Mouse (Mus musculus): ENCODE results near the gene Cers6. TPM values are rescaled to one million over a fixed set of nuclear protein-coding genes. Genes with fewer than 3 reads are reported as not detected.

The Cers6 gene
- polyA plus RNA-seq, 1 experiment from 2014 or later, result 82.3 TPM

DNA sequence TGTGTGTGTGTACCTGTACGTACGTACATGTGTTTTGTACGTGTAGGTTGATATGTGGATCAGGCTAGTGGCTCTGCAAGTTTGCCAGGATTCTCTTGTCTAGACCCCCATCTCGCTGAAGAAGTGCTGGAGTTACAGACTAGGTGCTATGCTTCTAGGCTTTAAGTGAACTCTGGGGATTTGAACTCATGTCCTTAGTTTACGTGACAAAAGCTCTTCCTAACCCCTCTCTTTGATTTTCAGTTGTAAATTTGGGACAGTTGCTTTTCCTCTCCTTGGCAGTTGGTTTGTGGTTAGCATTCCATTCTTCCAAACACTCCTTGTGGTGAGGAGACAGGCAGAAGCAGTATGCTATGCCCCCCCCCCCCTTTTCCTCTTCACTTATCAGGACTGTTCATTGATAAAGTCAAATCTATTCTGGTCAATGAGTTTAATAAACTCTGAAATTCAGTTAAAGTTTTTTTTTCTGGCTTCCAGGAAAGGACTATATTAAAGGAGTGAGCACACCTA lies 28.5 kb downstream of the Cers6 start:
- Histone ChIP-seq H3K9me3 (ENCODE audit: control insufficient read depth, low read length) (no peaks in the 10 kb centered on the region), H3K27me3 (ENCODE audit: control insufficient read depth, insufficient read depth, low read length) (no peaks in the 10 kb centered on the region), H3K36me3 (ENCODE audit: control insufficient read depth, insufficient read depth, low read length) (no peaks in the 10 kb centered on the region), H3K27ac (ENCODE audit: low read depth, low read length) (no peak overlapping the region), H3K4me3 (ENCODE audit: low read depth, low read length) (no peak overlapping the region), H3K4me1 (ENCODE audit: control insufficient read depth, insufficient read depth, low read length) (no peaks in the 10 kb centered on the region), H3K4me2 (ENCODE audit: low read depth, low read length) (no peak overlapping the region), H3K9ac (replicated peaks; ENCODE audit: low read depth, low read length) (no peak overlapping the region)
- WGBS, result 94% methylated on average over 5 of the region's 5 CpGs
- no peak for ATAC-seq (ENCODE audit: low read depth)

DNA sequence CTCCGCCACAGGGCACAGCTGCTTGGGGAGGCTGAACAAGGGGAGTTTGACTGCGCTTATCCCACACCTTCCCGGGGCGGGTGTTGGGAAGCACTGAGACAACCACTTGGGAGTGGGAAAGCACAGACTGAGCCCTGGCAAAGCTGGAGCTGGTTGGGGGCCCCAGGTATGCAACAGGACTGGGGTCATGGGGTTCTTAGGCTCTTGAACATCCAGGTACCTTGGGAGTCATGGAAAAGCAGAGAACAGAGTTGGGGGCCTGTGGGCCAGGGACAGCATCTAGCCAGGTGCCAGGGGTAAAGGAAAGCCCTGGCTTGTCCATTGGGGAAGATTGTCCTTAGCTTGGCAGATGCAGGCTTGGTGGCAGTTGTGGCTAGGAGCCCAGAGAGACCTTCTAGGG lies 31.2 kb downstream of the Cers6 start:
- ATAC-seq (ENCODE audit: low read depth), result no peak
- H3K9ac ChIP-seq (replicated peaks; ENCODE audit: low read depth, low read length), result no peak overlapping the region
- no peaks in the 10 kb centered on the region for H3K9me3 ChIP-seq (ENCODE audit: control insufficient read depth, low read length)
- no peak overlapping the region for H3K4me2 ChIP-seq (ENCODE audit: low read depth, low read length)
- WGBS, result 95% methylated on average over 4 of the region's 4 CpGs
- no peaks in the 10 kb centered on the region for H3K27me3 ChIP-seq (ENCODE audit: control insufficient read depth, insufficient read depth, low read length)
- H3K4me1 ChIP-seq (ENCODE audit: control insufficient read depth, insufficient read depth, low read length), result peaks cover 10% of the 10 kb centered on the region; the same call in 1 of the 2 replicates
- no peak overlapping the region for H3K27ac ChIP-seq (ENCODE audit: low read depth, low read length)
- H3K36me3 ChIP-seq (ENCODE audit: control insufficient read depth, insufficient read depth, low read length), result no peaks in the 10 kb centered on the region
- no peak overlapping the region for H3K4me3 ChIP-seq (ENCODE audit: low read depth, low read length)

DNA sequence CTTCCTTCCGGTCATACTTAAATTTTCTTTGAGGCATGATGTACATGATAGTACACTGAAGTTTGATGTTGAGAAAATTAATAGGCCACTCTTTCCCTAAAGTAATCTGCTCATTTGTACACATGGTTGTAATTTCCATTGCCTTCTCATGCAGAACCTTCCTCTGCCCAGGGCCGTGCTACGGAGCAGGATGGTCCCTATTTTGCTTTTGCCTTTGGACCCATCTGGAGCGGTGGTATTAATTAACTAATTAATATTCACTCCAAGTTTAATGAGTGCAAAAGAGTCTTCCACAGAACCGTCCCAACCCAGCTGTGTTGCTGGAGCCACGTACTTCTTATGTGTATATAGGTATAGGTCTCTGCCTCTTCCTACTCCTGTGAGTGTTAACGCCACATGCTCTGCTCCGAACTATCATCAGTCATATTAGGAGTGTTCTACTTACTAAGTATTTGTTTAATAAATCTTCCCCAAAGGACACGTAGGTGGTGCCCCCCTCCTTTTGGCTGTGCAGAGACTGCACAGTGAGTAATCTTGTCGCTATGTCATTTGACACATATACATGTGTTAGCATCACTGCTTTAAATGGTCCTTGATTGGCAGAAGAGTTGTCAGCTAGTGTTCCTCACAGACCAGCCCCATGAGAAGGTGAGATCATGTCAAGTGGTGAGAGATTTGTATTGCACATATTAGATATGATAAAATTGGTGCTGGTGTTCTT lies 34.0 kb downstream of the Cers6 start:
- Histone ChIP-seq H3K4me2 (ENCODE audit: low read depth, low read length) (no peak overlapping the region), H3K9ac (replicated peaks; ENCODE audit: low read depth, low read length) (no peak overlapping the region), H3K9me3 (ENCODE audit: control insufficient read depth, low read length) (no peaks in the 10 kb centered on the region), H3K27ac (ENCODE audit: low read depth, low read length) (no peak overlapping the region), H3K36me3 (ENCODE audit: control insufficient read depth, insufficient read depth, low read length) (no peaks in the 10 kb centered on the region), H3K27me3 (ENCODE audit: control insufficient read depth, insufficient read depth, low read length) (no peaks in the 10 kb centered on the region), H3K4me1 (ENCODE audit: control insufficient read depth, insufficient read depth, low read length) (peaks cover 10% of the 10 kb centered on the region; the same call in 1 of the 2 replicates), H3K4me3 (ENCODE audit: low read depth, low read length) (no peak overlapping the region)
- ATAC-seq (ENCODE audit: low read depth), result peak; percentile 58; the same call in 1 of the 2 replicates
- 50% methylated on average over 10 of the region's 10 CpGs for WGBS

DNA sequence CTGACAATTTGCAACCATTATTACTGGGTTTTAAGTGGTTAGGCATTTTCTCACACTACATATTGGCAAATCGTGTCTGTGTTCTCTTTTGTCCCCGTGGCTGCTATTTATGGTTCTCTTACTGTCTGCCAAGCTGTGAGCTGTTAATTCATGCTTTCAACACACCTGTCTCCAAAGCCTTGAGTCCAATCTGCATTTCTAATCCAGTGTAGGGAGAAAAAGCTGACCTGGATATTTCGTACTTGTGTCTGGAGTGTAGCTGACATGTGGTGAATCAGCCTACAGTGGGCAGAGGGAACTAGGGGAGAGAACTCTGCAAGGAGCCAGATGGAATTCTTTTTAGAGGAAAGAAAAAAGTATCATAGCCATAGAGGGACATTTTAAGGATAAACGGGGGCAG lies 35.0 kb downstream of the Cers6 start:
- no peaks in the 10 kb centered on the region for H3K27me3 ChIP-seq (ENCODE audit: control insufficient read depth, insufficient read depth, low read length)
- ATAC-seq (ENCODE audit: low read depth), result no peak
- no peak overlapping the region for H3K4me3 ChIP-seq (ENCODE audit: low read depth, low read length)
- 45% methylated on average over 4 of the region's 4 CpGs for WGBS
- H3K4me1 ChIP-seq (ENCODE audit: control insufficient read depth, insufficient read depth, low read length), result peaks cover 10% of the 10 kb centered on the region; the same call in 1 of the 2 replicates
- H3K27ac ChIP-seq (ENCODE audit: low read depth, low read length), result no peak overlapping the region
- H3K4me2 ChIP-seq (ENCODE audit: low read depth, low read length), result no peak overlapping the region
- H3K9me3 ChIP-seq (ENCODE audit: control insufficient read depth, low read length), result no peaks in the 10 kb centered on the region
- no peaks in the 10 kb centered on the region for H3K36me3 ChIP-seq (ENCODE audit: control insufficient read depth, insufficient read depth, low read length)
- no peak overlapping the region for H3K9ac ChIP-seq (replicated peaks; ENCODE audit: low read depth, low read length)

DNA sequence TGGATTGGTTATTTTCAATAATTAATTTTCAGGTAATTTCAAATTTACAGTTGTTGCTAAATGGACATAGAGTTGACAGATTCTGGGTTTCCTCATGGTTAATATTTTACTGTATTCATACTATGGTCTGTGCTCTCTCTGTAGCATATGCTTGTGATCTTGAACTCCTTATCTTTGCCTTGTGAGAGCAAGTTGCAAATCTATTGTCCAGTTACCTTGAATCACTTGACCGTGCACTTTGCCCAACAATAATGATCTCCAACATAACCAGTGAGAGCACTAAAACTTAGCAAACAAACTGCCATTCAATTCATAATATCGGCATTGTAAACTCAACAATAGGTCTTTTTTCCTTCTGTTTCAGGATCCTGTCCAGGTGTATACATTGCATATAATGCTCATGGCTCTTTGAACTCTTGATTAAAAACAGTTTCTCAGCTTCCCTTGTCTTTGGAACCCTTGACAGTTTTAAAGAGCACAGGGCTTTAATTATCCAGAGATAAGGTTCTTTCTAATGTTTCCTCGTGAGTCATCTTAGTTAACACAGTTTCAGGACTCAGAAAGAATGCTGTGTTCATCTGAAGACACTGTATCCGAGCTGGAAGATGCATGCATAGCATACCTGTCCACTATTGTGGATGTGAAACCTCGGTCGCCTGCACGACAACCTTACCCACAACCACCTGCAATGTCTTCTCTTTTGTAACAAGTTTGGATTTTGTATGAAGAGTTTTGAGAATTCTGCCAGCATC lies 38.7 kb downstream of the Cers6 start:
- Histone ChIP-seq H3K27me3 (ENCODE audit: control insufficient read depth, insufficient read depth, low read length) (no peaks in the 10 kb centered on the region), H3K4me3 (ENCODE audit: low read depth, low read length) (no peak overlapping the region), H3K27ac (ENCODE audit: low read depth, low read length) (no peak overlapping the region), H3K9me3 (ENCODE audit: control insufficient read depth, low read length) (no peaks in the 10 kb centered on the region), H3K4me1 (ENCODE audit: control insufficient read depth, insufficient read depth, low read length) (peaks cover 14% of the 10 kb centered on the region; the same call in 1 of the 2 replicates), H3K4me2 (ENCODE audit: low read depth, low read length) (no peak overlapping the region), H3K36me3 (ENCODE audit: control insufficient read depth, insufficient read depth, low read length) (no peaks in the 10 kb centered on the region), H3K9ac (replicated peaks; ENCODE audit: low read depth, low read length) (no peak overlapping the region)
- ATAC-seq (ENCODE audit: low read depth), result no peak
- WGBS, result 91% methylated on average over 7 of the region's 7 CpGs

DNA sequence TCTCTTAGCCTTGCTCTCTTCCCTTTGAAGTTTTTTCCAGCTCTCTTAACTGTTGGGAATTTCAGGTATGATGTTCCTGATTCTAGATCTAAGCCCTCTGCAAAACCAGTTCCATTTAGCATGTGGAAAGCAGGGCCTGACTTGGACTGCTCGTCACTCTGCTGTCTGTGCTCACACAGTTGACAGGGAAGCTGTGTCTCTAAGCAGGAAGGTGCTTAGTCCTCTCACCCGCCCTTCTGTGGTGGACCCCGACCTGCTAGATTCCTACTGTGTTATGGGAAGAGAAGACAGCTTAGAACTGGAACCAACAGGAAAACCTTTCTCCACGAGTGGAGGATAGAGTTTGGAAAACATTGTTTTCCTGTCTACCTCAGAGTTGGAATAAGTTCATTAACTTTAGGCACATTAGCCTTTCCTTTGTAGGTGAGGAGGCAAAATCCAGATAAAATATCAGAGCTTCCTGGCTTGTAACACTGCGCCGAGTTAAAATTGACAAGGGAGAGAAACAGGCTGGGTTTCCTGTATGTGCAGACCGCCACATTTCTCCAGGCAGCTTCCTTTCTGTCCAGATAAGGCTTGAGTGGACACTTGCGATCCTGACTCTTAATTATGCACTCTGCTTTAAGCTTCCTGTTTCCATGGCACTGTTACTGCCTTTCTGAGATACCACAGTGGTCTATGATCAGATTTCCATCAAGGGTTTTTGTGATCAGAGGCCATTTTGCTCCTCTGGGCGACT lies 39.6 kb downstream of the Cers6 start:
- no peak for ATAC-seq (ENCODE audit: low read depth)
- no peak overlapping the region for H3K27ac ChIP-seq (ENCODE audit: low read depth, low read length)
- no peaks in the 10 kb centered on the region for H3K27me3 ChIP-seq (ENCODE audit: control insufficient read depth, insufficient read depth, low read length)
- peaks cover 10% of the 10 kb centered on the region; the same call in 1 of the 2 replicates for H3K4me1 ChIP-seq (ENCODE audit: control insufficient read depth, insufficient read depth, low read length)
- no peak overlapping the region for H3K9ac ChIP-seq (replicated peaks; ENCODE audit: low read depth, low read length)
- no peak overlapping the region for H3K4me2 ChIP-seq (ENCODE audit: low read depth, low read length)
- H3K9me3 ChIP-seq (ENCODE audit: control insufficient read depth, low read length), result no peaks in the 10 kb centered on the region
- no peaks in the 10 kb centered on the region for H3K36me3 ChIP-seq (ENCODE audit: control insufficient read depth, insufficient read depth, low read length)
- H3K4me3 ChIP-seq (ENCODE audit: low read depth, low read length), result no peak overlapping the region
- WGBS, result 89% methylated on average over 9 of the region's 9 CpGs

DNA sequence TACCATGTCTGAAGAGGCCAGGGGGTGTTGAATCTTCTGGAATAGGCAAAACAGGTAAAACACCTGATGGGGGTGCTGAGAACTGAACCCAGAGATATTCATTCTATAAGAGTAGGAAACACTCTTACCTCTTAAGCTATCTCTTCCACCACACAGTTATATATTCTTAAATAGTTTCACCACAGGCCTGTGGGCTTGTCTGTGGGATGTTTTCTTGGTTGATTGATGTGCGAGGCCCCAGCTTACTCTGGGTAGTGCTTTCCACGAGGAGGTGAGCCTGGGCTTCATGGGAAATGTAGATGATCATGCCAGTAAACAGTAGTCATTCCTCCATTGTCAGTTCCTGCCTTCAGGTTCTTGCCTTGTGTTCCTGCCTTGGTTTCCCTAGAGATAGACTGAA lies 40.5 kb downstream of the Cers6 start:
- no peaks in the 10 kb centered on the region for H3K27me3 ChIP-seq (ENCODE audit: control insufficient read depth, insufficient read depth, low read length)
- H3K36me3 ChIP-seq (ENCODE audit: control insufficient read depth, insufficient read depth, low read length), result no peaks in the 10 kb centered on the region
- WGBS, result 78% methylated on average over 2 of the region's 2 CpGs
- peaks cover 4% of the 10 kb centered on the region; the same call in 1 of the 2 replicates for H3K4me1 ChIP-seq (ENCODE audit: control insufficient read depth, insufficient read depth, low read length)
- H3K27ac ChIP-seq (ENCODE audit: low read depth, low read length), result no peak overlapping the region
- H3K9ac ChIP-seq (replicated peaks; ENCODE audit: low read depth, low read length), result no peak overlapping the region
- H3K4me3 ChIP-seq (ENCODE audit: low read depth, low read length), result no peak overlapping the region
- H3K9me3 ChIP-seq (ENCODE audit: control insufficient read depth, low read length), result no peaks in the 10 kb centered on the region
- no peak overlapping the region for H3K4me2 ChIP-seq (ENCODE audit: low read depth, low read length)
- no peak for ATAC-seq (ENCODE audit: low read depth)

DNA sequence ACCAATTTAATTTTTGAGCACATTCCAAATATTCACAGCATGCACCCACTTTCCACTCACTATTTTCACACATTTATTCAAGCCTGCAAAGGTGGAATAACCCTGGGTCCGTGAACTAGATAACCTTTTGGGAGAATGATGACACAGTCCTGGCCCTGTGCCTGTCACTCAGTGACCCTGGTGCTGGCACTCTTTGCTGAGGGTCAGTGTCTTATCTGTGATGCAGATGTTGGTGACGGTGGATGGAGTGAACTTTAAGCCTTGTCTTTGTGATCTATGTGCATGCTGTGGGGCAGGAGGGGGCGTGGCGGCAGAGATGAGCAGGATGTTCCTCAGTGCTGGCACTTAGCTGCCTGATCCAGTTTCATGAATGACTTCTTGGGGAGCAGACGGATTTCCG lies 41.3 kb downstream of the Cers6 start:
- no peak overlapping the region for H3K9ac ChIP-seq (replicated peaks; ENCODE audit: low read depth, low read length)
- H3K27me3 ChIP-seq (ENCODE audit: control insufficient read depth, insufficient read depth, low read length), result no peaks in the 10 kb centered on the region
- ATAC-seq (ENCODE audit: low read depth), result peak; percentile 28; the same call in 1 of the 2 replicates
- no peaks in the 10 kb centered on the region for H3K36me3 ChIP-seq (ENCODE audit: control insufficient read depth, insufficient read depth, low read length)
- H3K4me2 ChIP-seq (ENCODE audit: low read depth, low read length), result no peak overlapping the region
- peaks cover 4% of the 10 kb centered on the region; the same call in 1 of the 2 replicates for H3K4me1 ChIP-seq (ENCODE audit: control insufficient read depth, insufficient read depth, low read length)
- no peak overlapping the region for H3K4me3 ChIP-seq (ENCODE audit: low read depth, low read length)
- H3K27ac ChIP-seq (ENCODE audit: low read depth, low read length), result no peak overlapping the region
- H3K9me3 ChIP-seq (ENCODE audit: control insufficient read depth, low read length), result no peaks in the 10 kb centered on the region
- 75% methylated on average over 6 of the region's 6 CpGs for WGBS
